Mouse (Mus musculus): ENCODE results near the gene Gm1673.
A peak's percentile ranks its signal among the peaks of the same experiment; 100 is the strongest.
"Not testable (repeated sequence)": the region's sequence is repeated elsewhere in the genome, so short reads cannot be mapped to it uniquely, and the experiment has no call there.

Gene Gm1673

GRCm38 (mm10) chr5:33983309-33984121 lies at the start of gene Gm1673:
Gene Gm1673, plus strand, starts transcription at chr5:33983433.
- peak; percentile 95 for DNase-seq (ENCODE audit: extremely low spot score, low spot score)

GRCm38 (mm10) chr5:33934081-33934480 lies 49.2 kb upstream of the Gm1673 start:
- DNase-seq (ENCODE audit: extremely low spot score, low spot score): no peak

GRCm38 (mm10) chr5:33934877-33935276 lies 48.4 kb upstream of the Gm1673 start:
- DNase-seq (ENCODE audit: extremely low spot score, low spot score): no peak

GRCm38 (mm10) chr5:33935700-33936111 lies 47.5 kb upstream of the Gm1673 start:
- no peak for DNase-seq (ENCODE audit: extremely low spot score, low spot score)

- peak; percentile 97 for DNase-seq (ENCODE audit: extremely low spot score, low spot score)
These were observed 47.0 kb upstream of the Gm1673 start, which contains the start of gene Nelfa for GRCm38 (mm10) chr5:33936120-33936707. Gene Nelfa, minus strand, starts transcription at chr5:33936413.

- DNase-seq (ENCODE audit: extremely low spot score, low spot score): no peak
These were observed 46.0 kb upstream of the Gm1673 start for GRCm38 (mm10) chr5:33937230-33937629.

- no peak for DNase-seq (ENCODE audit: extremely low spot score, low spot score)
These were observed 44.8 kb upstream of the Gm1673 start for GRCm38 (mm10) chr5:33938448-33938847.

- DNase-seq (ENCODE audit: extremely low spot score, low spot score): not testable (repeated sequence)
These were observed 36.2 kb upstream of the Gm1673 start for GRCm38 (mm10) chr5:33947035-33947434.

GRCm38 (mm10) chr5:33948314-33948713 lies 34.9 kb upstream of the Gm1673 start:
- no peak for DNase-seq (ENCODE audit: extremely low spot score, low spot score)

- DNase-seq (ENCODE audit: extremely low spot score, low spot score): no peak
These were observed 29.6 kb upstream of the Gm1673 start for GRCm38 (mm10) chr5:33953471-33954185.

- DNase-seq (ENCODE audit: extremely low spot score, low spot score): peak; percentile 58
These were observed 28.9 kb upstream of the Gm1673 start for GRCm38 (mm10) chr5:33954354-33954753.

- no peak for DNase-seq (ENCODE audit: extremely low spot score, low spot score)
These were observed 27.4 kb upstream of the Gm1673 start for GRCm38 (mm10) chr5:33955868-33956267.

GRCm38 (mm10) chr5:33959382-33959781 lies 23.9 kb upstream of the Gm1673 start:
- no peak for DNase-seq (ENCODE audit: extremely low spot score, low spot score)

- no peak for DNase-seq (ENCODE audit: extremely low spot score, low spot score)
These were observed 8.5 kb upstream of the Gm1673 start for GRCm38 (mm10) chr5:33974736-33975135.

- DNase-seq (ENCODE audit: extremely low spot score, low spot score): no peak
These were observed 7.0 kb upstream of the Gm1673 start for GRCm38 (mm10) chr5:33976267-33976666.

GRCm38 (mm10) chr5:33982731-33983259 lies 438 bp upstream of the Gm1673 start:
- DNase-seq (ENCODE audit: extremely low spot score, low spot score): peak; percentile 28

- peak; percentile 31 for DNase-seq (ENCODE audit: extremely low spot score, low spot score)
These were observed 11.7 kb downstream of the Gm1673 start for GRCm38 (mm10) chr5:33994671-33995625.

GRCm38 (mm10) chr5:33995843-33996693 lies 12.8 kb downstream of the Gm1673 start, which contains the start of gene Nat8l:
Gene Nat8l, plus strand, starts transcription at chr5:33995984.
- DNase-seq (ENCODE audit: extremely low spot score, low spot score): peak; percentile 90

- DNase-seq (ENCODE audit: extremely low spot score, low spot score): no peak
These were observed 13.4 kb downstream of the Gm1673 start for GRCm38 (mm10) chr5:33996694-33997045.
